Mouse (Mus musculus) B cell, adult 2 months (primary cell): ENCODE data around the gene Pclaf.

Experiments
- DNase-seq, 2 experiments: peaks; one replicate each; pipeline ENCODE4 v3.0.0; 2022

Pclaf gene

DNA sequence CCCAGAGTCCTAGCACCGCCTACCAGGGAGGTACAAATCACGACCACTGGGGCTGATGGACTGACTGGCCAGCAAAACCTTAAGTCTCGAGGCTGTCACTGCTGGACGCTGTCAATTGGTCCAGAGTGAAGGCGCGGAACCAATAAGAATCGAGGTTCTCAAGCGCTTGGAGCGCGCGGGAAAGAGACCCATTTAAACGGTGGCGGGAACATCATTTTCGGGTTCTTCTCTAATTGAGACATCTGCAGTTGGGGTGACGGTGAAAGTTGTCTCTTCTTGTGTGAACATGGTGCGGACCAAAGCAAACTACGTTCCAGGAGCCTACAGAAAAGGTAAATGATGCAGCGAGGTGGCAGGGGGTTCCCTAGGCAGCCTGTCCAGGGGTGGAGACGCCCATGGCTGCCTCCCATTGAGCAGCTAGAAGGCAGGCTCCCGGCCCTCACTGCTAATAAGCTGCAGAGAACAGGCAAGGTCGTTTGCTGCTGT is at the start of gene Pclaf:
Gene Pclaf, plus strand, starts transcription at position 95 of the 486 bp plus-strand sequence.
- peak; percentile 65 to 67 for DNase-seq

DNA sequence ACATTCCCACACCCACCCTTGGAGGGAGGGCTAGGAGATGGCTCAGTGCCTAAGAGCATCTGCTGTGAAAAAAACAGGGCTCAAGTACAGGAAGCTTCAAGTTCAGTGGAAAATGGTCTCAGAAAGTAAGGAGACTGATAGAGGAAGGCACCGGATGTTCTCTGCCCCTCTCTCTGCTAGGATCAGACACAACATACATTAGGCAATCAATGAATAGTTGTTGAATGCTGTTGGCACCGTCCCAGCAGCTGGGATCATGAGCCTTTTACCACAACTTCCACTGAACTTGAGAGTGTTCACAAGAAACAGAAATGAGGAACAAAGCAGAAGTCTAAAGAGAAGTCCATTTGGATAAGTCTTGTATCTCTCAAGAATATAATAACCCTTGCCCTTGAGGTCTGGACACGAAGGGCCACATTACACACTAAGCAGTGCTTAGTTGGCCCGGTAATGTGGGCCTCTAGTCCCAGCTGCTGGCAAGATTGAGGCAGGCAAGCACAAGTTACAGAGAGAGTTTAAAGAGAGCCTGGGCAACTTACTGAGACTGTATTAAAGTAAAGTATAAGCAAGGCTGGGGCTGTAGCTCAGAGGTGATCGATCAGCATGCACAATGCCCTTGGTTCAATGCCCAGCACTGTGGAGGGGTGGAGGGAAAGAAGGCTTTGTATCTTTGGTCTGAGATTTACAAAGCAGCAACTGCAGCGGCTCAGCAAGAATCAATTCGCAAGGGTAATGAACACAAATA is 45.4 kb upstream of the Pclaf start:
- no peak for DNase-seq

DNA sequence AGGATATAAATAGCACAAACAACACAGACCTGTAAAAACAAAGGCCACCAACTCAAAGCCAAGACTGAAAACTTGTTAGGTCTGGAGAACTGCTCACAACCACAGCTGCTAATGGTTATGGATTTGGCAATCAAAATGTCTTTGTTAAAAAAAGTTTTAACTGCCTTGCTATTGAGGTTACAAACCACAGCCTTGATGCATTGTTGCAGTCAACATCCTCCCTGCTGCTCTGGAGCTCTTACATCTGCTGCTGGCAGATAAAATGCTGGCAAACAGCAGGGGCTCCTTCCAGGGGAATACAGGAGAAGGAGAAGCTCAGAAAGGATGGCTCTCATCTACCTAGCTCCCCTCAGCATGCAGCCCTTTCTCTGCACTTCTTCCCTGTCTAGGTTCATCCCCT is 41.9 kb upstream of the Pclaf start:
- no peak for DNase-seq

DNA sequence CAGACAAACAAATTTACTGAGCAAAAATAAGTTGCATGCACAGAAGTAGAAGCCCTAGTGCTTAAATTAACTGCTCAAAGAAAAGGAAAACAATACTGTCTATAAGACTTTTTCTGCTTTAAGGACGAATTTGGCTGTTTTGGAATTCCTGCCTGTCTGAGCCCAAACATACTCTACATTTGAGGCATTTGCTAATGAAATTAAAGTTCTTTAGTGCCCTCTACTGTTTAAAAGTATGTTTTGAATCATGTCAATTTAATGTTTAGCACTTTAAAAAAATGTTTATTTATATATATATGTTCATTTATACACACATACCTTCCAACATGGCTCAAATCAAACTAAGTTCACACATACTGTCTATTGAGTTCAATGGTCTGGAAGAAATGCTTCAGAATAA is 39.8 kb upstream of the Pclaf start:
- no peak for DNase-seq

DNA sequence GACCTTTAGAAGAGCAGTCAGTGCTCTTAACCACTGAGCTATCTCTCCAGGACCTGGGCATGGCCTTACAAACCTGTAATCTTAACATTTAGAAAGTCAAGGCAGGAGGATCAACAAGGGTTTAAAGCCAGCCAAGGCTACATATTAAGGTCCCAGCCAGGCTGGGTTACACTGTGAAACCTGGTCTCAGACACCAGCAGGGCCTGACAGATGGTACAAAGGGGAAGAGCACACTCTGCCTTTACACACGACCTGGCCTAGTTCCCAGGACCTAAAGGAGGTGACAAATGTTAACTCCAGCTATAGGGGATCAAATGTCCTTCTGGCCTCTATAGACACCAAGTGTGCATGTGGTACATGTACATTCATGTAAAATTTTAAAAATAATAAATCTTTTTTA is 30.4 kb upstream of the Pclaf start:
- no peak for DNase-seq

DNA sequence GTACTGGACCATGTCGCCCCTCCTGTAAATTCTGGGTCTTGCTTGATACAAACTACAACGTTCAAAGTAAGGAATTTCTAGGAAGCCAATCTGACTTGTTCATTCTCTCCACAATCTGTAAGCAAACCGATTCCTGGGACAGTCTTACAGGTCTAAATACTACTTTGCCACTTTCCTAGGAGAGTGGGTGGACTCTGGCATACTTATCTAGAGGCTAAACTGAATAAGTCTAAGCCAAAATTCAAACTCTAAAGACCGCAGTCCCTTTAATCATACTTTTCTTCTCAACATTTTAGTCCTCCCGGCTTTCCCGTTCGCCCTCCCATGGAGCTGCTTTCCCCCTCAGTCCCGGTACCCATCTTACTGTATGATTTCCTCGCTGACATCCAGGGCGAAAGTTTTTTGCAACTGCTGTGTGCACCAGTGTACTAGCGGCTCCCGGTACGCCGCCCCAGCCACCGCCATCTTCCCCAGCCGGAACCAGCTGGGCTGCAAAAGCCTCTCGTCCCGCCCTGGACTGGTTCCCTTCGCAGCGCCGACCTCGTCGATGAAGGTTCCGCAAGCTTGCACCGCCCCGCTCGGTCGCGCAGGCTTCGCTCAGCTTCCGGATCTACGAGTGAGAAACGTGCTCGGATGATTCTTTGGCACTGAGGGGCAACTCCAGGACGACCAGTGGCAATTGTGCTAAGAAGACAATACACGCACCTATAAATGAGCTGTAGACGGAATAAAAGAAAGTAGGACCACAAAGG is 5.3 kb upstream of the Pclaf start:
- peak; percentile 89 for DNase-seq

DNA sequence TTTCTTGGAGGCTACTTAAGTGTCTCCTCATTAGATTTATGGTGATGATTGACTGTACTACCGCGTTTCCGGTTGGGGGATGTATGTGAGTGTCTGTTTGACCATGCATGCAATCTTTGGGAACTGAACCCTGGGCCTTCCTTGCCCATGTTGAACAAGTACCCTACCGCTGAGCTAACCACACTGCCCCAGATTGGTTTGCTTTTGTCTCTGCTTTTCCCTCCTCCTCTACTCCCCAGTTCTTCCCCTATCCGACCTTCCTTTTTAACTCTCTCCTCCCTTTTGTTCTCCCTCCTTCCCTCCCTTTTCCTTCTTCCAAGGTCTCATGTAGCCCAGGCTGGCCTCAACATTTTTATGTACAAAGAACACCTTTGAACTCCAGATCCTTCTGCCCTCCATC is 1.1 kb downstream of the Pclaf start:
- DNase-seq = peak in 1 of 2 experiments; percentile 10

DNA sequence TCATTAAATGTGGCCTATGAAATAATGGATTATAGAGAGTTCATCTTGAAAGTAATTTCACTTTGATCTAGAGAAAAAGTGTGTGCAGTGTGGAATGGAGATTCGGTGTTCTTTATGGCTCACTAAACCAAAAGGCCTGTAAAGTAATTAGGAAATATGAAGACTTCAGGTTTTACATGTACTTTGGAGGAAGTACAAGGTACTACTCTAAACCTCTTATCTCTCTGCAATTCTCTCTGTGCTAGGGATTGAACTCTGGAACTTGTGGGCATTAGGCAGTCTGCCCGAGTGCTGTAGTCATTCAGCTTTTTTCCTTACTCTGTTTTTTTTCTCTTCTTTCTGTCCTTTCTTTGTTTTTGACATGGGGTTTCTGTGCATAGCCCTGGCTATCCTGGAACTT is 6.9 kb downstream of the Pclaf start:
- DNase-seq = no peak

DNA sequence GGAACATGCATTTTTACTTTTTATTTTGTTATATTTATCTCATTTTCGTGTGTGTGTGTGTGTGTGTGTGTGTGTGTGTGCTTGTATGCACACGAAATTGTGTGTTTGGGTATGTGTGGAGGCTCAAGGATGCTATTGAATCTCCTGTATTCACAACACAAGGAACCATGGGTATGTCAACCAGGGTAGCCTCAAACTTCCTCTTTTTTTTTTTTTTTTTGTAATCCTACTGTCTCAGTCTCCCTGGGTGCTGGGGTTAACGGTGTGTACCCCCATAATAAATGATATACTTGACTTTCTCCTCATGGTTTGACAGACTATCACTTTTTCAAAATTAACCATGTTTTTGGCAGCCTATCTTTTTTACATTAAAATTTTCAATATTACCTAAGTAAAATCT is 12.8 kb downstream of the Pclaf start:
- no peak for DNase-seq

DNA sequence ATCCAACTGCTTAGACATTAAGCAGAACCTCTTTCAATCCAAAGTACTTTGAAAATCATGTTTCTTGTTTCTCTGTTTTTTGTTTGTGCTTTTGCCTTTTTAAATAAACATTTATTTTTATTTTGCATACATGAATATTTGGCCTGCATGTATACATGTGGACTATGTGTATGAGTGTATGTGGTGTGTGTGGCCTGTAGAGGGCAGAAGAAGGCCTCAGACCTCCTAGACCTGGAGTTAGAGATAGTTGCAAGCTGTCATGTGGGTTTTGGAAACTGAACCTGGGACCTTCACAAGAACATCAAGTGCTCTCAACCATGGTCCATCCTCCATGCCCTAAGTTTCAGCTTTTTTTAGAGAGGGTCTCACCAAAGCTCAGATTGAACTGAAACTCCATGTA is 13.4 kb downstream of the Pclaf start:
- peak; percentile 12 to 14 for DNase-seq

DNA sequence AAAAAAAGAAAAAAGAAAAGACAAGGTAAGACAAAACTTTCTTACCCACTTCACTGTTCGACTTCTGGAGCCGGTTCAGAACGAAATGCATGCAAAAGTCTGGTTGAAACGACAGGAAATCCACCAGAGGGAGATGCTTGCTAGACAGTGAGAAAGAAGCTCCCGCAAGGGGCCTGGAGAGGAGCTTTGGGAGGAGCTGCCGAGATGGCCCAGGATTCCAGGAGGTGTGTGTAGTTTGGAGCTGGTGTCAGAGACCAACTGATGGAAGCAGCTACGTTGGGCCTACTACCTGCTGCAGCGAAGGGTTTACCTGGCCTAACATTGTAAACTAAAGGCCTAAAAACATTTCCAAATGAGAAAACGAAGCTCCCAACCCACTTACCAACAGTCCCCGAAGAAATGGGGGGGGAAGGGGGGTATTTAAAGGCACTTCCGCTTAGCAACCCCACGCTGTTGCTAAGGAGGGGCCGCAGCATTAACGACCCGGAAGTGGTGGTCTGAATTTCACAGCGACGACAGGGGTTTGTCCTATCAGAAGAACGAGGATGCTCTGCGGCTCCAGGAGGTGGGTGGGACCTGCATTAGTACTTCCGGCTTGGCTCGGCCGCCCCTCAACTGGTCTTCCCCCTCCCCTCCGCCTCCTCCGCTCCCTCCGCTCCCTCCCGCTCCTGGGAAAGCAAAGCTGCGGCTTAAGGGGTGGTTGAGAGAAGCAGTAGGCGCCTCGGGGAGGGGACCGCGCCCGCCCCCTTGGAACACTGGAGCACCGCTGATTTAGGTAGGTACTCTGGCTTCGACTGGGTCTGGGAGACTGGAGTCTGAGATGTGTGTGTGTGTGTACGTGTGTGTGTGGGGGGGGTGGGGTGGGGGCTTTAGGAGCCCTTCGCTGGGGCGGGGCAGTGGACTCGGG is 18.6 kb downstream of the Pclaf start, which contains the start of the genes Trip4 and Csnk1g1:
Gene Trip4, minus strand, starts transcription at position 401 of the 907 bp plus-strand sequence.
Gene Csnk1g1, plus strand, starts transcription at position 531 of the 907 bp plus-strand sequence.
- peak; percentile 88 to 91 for DNase-seq

DNA sequence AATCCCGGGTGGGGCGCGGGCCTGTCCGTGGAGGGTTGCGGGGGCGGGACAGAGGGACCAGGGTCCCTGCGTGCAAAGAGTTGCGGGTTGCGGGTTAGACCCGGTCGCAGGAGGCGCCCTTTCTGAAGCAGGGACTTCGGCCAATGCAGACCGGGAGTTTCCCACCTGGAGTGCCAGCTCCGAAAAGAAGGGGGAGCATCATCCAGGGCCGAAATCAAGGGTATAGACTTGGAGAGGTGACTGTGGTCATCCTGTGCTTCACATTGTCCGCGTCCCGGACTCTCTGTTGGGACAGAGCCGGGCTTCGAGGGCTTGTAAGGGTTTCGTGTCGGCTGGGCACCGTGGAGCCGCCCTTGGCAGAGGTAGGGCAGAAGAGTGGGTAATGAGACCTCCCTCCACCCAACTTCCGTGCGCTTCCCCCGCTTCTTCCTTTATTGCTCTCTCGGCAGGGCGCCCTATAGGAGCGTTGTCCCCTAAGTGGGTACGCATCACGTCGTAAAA is 19.3 kb downstream of the Pclaf start:
- peak; percentile 54 to 58 for DNase-seq

DNA sequence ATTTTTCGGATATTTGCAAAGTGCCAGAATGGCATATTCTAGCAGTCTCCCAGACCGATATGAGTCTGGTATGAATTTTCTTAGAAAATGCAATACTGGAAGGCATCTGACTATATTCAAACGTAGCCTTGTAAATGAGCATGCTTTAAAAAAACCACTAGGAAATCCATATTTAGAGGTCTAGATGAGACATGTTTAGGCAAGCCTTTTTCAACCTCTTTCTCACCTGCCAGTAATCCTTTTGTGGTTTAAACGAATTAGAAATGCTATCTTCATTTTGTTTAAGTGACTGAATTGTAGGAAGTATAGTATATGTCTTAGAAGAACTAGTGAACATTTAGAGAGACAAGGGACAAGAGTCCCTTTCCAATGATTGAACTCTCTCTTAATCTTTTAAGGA is 19.8 kb downstream of the Pclaf start:
- no peak for DNase-seq

DNA sequence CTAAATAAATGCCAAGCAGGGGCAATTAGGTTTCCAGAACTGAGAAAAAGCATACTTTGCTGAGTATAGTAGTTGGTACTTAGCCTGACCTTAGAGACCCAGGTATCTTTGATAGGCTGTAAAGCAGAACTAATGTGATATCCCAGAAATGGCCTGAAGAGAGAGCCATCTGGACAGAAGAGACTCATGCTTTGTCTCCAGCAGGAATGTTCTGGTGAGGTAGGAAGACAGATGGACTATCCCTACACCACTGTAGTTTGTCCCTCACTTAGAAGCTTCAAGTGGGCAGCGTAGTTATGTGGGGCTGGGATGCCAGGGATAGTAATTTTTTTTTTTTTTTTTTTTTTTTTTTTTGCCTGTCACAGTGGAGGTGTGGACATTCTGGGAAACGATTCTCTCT is 23.9 kb downstream of the Pclaf start:
- DNase-seq = no peak

DNA sequence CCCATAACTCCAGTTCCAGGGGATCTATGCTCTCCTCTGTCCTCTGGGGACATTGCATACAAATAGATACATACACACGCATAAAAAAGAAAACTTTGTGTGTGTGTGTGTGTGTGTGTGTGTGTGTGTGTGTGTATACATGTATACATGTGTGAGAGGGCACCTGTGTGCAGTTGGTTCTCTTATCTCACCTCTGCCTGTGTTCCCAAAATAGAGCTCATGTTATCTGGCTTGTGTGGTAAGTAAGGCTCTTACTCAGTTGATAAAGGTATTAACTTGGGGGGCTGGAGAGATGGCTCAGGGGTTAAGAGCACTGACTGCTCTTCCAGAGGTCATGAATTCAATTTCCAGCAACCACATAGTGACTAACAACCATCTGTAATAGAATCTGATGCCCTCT is 27.0 kb downstream of the Pclaf start:
- DNase-seq = no peak

DNA sequence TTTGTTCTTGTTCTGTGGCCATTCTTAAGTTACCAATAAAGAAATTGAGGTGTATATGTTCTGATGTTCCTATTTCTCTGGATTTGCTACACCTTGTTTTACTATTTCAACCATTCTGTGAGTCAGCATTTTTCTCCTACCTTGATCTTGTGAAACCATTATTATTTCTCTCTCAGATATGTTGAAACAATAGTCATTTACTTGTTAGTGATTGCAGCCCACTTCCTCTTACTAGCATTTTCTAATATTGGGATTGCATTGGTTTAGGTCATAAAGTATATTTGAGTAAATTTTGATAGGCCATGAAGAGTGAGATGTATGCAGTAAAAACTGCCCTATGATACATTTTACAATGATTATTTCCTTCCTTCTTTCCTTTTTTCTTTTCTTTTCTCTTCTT is 38.4 kb downstream of the Pclaf start:
- DNase-seq = no peak

DNA sequence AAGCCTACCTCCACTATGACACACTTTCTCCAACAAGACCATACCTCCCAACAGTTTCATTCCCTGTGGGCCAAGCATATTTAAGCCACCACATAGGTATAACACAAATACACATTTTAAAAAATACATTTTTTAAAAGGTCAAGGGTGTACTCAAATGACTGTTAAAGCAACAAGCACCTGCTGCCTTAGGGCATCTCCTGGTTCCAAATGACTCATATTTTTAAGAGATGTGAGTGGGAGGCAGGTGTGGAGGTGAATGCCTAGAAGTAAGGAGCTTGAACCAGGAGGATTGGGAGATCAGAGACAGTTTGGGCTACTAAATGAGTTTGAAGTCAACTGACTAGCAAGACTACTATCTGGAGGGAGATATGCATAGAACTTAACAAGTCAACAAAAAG is 39.8 kb downstream of the Pclaf start:
- no peak for DNase-seq

DNA sequence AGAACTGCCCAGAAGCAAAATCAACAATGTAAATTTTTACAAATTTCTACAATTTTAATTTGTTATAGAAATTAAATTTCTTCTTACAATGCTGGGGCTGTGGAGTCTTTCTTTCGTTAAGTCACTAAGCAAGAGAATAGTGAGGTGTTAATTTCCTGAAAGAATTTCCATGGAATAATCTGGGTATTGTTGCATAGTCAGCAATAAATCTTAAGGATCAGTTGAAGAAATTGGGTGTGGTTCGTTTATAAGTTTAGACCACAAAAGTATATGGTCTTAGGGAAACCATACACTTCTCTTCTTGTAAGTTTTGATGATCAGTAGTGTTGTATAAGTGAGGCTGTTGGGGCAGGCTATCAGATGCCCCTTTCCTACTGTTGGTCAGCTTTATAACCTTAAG is 47.5 kb downstream of the Pclaf start:
- DNase-seq = no peak

DNA sequence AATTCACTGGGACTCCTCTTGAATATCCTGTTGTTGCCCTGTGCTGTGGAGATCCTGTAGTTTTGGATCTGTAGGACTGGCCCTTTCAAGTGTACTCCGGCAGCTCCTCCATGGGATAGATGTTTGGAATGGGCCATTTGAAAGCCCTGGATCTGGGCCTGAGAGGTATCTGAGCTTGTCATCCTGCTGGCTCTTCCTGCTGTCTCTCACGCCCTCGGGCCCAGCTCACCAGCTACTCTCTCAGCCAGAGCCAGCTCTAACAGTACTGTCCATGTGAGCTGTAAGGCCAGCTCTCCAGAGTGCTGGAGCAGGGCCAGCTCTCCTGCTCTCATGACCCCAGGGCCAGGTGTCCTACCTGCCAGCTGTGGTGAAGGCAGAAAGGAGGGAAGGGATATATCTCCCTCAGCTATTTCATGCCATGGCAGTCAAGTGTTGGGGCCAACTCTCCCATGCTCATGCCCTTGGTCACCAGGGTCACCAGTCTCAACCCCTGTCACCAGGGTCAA is 61.1 kb downstream of the Pclaf start:
- DNase-seq = no peak
